Mouse (Mus musculus) adrenal gland, postnatal 0 days (tissue): ENCODE data around the gene Tnfaip2. TPM values are rescaled to one million over a fixed set of nuclear protein-coding genes. Genes with fewer than 3 reads are reported as not detected.

Experiments
- polyA plus RNA-seq: library from polyadenylated mRNA; unstranded; fragments of >200 nt; fragmentation: Nextera tagmentation; extraction: Ambion mirVana; gene quantifications from 2 replicates; pipeline ENCODE4 v1.2.1, GENCODE M21; 2015

Gene Tnfaip2
- polyA plus RNA-seq, result 4.8 and 16.1 TPM in 2 replicates

DNA sequence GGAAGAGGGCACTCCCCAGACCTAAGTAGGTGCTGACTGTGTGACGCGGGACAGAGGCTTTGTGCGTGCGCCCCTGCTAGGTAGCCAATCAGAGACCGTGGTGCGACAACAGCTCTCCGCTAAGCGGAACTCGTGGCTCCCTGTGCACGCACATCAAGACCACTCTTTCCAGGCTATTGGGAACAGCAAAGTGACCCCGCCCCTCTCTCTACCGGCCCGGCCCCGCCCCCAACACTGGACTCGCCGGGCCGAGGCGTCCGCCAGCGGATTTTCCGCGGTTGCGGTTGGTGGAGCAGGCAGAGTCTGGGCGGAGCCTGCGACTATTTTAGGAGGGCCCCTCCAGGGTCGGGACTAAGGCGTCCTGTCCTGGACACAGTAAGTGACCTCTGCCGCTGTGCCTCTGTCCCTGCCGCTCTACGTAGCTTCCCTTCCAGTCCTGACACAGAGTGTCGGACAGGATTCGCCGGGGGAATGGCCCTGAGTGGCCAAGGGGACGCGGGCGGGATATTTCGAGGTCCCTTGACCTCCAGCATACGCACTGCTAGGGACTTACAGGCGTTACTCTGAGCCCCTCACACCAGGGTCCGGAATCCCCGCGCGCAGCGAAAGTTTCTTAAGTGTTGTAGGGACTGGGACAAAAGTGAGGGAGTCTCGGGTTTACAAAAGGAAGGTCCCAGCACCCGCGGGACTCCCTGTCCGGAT, at the start of gene Tnfaip2:
Gene Tnfaip2 (plus strand): TSS at position 161 of the 702 bp plus-strand sequence.

DNA sequence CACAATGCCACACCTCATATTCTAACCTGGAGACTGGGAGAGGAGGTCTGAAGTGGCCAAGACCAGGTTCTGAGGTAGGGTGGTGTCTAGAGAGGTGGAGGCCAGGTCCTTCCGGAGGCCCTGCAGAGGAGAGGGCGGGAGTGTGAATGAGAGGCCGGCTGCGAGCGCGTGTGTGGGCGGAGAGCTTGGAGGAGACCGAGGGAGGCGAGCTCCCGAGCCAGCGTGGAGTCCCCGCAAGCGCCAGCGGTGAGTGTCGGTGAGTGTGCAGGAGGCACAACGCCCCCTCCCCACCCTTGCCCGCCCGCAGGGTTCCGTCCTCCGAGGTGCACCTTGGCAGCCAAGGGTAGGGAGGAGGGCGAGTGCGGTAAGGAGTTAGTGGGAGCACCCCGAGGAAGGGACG, 35.6 kb upstream of the Tnfaip2 start, which contains the start of gene Lbhd2:
Gene Lbhd2 (plus strand): TSS at position 188 of the 400 bp plus-strand sequence.

DNA sequence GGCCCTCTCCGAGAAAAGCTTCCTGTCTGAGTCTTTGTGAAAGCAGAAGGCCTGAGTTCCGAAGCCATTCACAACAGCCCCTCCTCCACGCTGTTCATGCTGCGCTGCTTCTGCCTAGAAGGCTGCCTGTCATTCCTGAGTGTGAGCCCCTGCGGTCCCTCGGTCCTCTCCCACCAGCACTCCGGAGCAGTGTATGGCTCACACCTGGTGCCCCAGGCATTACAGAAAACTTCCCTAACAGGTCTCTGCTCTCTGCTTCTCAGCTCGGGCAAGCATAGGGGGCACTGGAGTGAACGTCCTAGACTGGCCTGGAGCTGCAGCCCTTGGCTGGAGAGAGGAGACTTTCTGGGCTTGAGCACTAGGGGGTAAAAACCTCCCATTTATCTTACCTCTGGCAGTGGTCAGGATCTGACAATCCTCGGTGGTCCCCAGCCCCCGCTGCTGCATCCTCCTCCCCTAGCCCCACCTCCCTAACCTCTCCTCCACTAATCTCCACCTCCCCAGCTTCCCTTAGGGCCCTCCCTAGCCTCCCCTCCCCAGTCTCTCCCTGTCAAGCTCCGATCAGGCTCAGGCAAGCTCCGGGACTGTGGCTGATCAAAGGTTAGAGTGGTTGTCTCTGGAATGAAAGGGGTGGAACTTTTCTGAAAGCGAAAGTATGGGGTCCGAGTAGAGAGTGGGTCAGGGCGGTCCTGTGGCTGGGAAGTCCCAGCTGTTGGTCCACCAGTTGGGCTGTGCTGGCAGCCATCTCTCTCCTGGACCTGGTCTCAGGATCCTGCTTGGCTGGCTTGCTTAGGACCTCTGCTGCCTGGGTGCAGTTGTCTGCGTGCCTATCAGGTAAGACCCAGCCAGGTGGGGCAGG, 25.1 kb upstream of the Tnfaip2 start, which contains the start of gene Exoc3l4:
Gene Exoc3l4 (plus strand): TSS at position 97 of the 859 bp plus-strand sequence.

DNA sequence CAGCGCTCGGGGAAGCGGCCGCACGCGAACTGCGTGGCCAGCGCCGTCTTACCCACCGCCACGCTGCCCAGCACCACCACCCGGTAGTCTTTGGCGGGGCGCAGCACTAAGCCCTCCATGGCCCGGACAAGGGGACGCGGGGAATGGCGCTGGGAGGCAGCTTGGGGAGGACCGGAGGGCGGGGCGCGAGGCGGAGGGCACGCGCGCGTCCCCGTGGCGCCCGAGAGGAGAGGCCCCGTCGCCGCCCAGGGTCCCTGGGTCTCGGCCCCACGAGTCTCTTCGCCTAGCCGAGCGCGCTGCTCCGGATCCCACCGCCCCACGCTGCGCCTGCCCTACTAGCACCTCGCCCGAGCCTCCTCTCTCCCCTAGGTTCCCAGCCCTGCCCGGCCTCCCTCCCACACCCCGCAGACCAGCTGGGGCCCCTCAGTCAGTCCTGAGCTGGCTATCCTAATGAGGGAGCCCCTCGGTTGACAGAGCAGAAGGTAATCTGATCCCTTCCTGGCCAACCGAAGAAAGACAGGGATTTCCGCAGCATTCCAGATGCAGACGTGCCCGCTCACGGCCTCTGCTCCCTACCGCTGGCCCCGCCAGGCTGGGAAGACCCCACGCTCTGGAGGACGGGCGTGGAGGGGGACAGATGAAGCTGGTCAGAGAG, 43.5 kb downstream of the Tnfaip2 start, which contains the start of gene Gm266:
Gene Gm266 (minus strand): TSS at position 172 of the 655 bp plus-strand sequence.

Other genes starting within 250 kb of the Tnfaip2 start
- 0.73 and 1.1 TPM in 2 replicates for gene Amn, start 171.4 kb upstream of the Tnfaip2 start, polyA plus RNA-seq
- 23.7 and 24.6 TPM in 2 replicates for gene Cdc42bpb, start 64.8 kb upstream of the Tnfaip2 start, polyA plus RNA-seq
- 10.9 and 25.3 TPM in 2 replicates for gene Lbhd2, start 35.7 kb upstream of the Tnfaip2 start, polyA plus RNA-seq
- 12.9 and 20.0 TPM in 2 replicates for gene Exoc3l4, start 25.5 kb upstream of the Tnfaip2 start, polyA plus RNA-seq
- 8.6 and 12.1 TPM in 2 replicates for gene Gm266, start 43.4 kb downstream of the Tnfaip2 start, polyA plus RNA-seq
- 435 and 734 TPM in 2 replicates for gene Eif5, start 95.5 kb downstream of the Tnfaip2 start, polyA plus RNA-seq
- gene Mark3, start 132.1 kb downstream of the Tnfaip2 start, polyA plus RNA-seq, result 31.0 and 36.4 TPM in 2 replicates
- gene Ckb, start 229.9 kb downstream of the Tnfaip2 start, polyA plus RNA-seq, result 62.9 and 122 TPM in 2 replicates
- gene Trmt61a, start 235.6 kb downstream of the Tnfaip2 start, polyA plus RNA-seq, result 3.3 and 6.5 TPM in 2 replicates